Mouse (Mus musculus) forebrain, embryonic 10.5 days (tissue): ENCODE measurements around the gene Gm10330. TPM values are rescaled to one million over a fixed set of nuclear protein-coding genes. Genes with fewer than 3 reads are reported as not detected.
"Not testable (repeated sequence)": the region's sequence is repeated elsewhere in the genome, so short reads cannot be mapped to it uniquely, and the experiment has no call there.

Experiments
- DNase-seq: peaks from one replicate; pipeline ENCODE4 v3.0.0-alpha.2; 2017; ENCODE audit warnings: low spot score; ENCODE audit errors: extremely low spot score
- H3K27ac ChIP-seq: fragments of 300-500 bp; sonication (generic); 2 replicates; pipeline ENCODE4 v1.5.1; 2016; ENCODE audit warnings: mild to moderate bottlenecking
- H3K27me3 ChIP-seq: fragments of 300-500 bp; sonication (generic); 2 replicates; pipeline ENCODE4 v1.6.1; 2016; ENCODE audit warnings: mild to moderate bottlenecking; ENCODE audit not compliant: poor library complexity, severe bottlenecking
- H3K36me3 ChIP-seq: fragments of 300-500 bp; sonication (generic); replicated peaks from 2 replicates; pipeline ENCODE4 v1.6.1; 2016; ENCODE audit warnings: mild to moderate bottlenecking, moderate library complexity
- H3K4me1 ChIP-seq: fragments of 300-500 bp; sonication (generic); 2 replicates; pipeline ENCODE4 v1.6.1; 2016
- H3K4me3 ChIP-seq: fragments of 300-500 bp; sonication (generic); 2 replicates; pipeline ENCODE4 v1.5.1; 2016; ENCODE audit warnings: mild to moderate bottlenecking, moderate library complexity
- H3K9me3 ChIP-seq: fragments of 300-500 bp; sonication (generic); 2 replicates; pipeline ENCODE4 v1.6.1; 2016; ENCODE audit warnings: mild to moderate bottlenecking, moderate library complexity
- WGBS: fragments of 180-500 bp; shearing (Covaris S2); methylation state at CpG from one replicate; pipeline ENCODE4 v1.1.7; 2016; 5-methylcytosine and 5-hydroxymethylcytosine counted together
- polyA plus RNA-seq: library from polyadenylated mRNA; unstranded; fragments of >200 nt; fragmentation: Nextera tagmentation; extraction: Ambion mirVana; gene quantifications from 2 replicates; pipeline ENCODE4 v1.2.1, GENCODE M21; 2016

The Gm10330 gene
- 0.64 and 1.2 TPM in 2 replicates for polyA plus RNA-seq

DNA sequence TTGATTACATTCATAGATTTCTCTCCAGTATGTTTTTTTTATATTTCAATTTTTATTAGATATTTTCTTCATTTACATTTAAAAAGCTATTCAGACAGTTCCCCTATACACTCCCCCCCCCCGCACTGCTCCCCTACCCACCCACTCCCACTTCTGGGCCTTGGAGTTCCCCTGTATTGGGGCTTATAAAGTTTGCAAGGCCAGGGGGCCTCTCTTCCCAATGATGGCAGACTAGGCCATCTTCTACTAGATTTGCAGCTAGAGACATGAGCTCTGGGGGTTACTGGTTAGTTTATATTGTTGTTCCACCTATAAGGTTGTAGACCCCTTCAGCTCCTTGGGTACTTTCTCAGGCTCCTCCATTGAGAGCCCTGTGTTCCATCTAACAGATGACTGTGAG is at the start of gene Gm10330:
Gene Gm10330 (minus strand): TSS at position 101 of the 400 bp plus-strand sequence.
- H3K27ac ChIP-seq, H3K36me3 ChIP-seq, H3K27me3 ChIP-seq, H3K4me3 ChIP-seq, H3K4me1 ChIP-seq, H3K9me3 ChIP-seq, DNase-seq: not testable (repeated sequence)
- 95% methylated on average over 1 of the region's 1 CpGs for WGBS

DNA sequence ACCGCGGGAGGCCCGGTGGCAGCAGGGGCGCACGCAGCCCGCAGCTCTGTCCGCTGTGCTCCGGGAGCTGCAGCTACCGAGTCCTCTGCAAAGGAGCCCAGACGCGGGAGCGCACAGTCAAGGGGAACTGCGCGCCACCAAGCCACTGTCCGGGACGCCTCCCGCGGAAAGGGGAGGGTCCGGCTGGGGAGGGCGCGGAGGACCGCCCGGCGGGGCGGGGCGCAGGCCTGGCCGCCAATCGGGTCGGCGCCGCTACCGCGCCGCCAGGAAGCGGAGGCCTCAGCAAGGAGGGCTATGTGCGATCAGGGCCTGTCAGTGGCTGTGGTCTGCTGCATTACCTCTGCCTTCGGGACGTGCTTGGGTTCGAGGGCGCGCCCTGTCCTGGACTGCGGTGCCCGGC is 20.7 kb upstream of the Gm10330 start:
- peak overlapping the region; percentile 36 for H3K4me3 ChIP-seq
- 20% methylated on average over 43 of the region's 43 CpGs for WGBS
- peaks cover 11% of the 10 kb centered on the region for H3K9me3 ChIP-seq
- not testable (repeated sequence) for H3K4me1 ChIP-seq, DNase-seq, H3K27me3 ChIP-seq, H3K27ac ChIP-seq, H3K36me3 ChIP-seq

DNA sequence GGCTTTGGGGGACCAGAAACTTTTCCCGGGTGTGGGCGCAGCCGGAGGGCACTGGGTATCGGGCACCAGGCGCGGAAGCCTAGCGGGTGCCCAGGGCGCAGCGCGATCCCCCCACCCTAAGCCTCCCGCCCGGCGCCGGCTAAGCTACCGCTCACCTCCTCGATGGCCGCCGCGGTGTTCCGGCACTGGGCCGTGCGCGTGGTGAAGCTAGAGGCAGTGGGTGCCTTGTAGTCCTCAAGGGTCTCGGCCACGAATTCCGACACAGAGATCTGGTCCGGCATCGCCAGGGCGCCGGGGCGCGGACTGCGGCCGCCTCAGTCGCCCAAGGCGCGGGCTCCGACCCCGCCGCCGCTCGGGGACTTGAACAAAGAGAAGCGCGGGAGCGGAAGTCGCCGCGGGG is 20.3 kb upstream of the Gm10330 start:
- Histone ChIP-seq H3K9me3 (peaks cover 11% of the 10 kb centered on the region), H3K4me3 (peak overlapping the region; percentile 36)
- not testable (repeated sequence) for H3K36me3 ChIP-seq, DNase-seq, H3K4me1 ChIP-seq, H3K27ac ChIP-seq, H3K27me3 ChIP-seq
- WGBS = 19% methylated on average over 32 of the region's 48 CpGs
